Mouse (Mus musculus) embryonic facial prominence, embryonic 11.5 days (tissue): Measurements from ENCODE around the gene Ctrc. TPM values are rescaled to one million over a fixed set of nuclear protein-coding genes. Genes with fewer than 3 reads are reported as not detected.
"Not testable (repeated sequence)": the region's sequence is repeated elsewhere in the genome, so short reads cannot be mapped to it uniquely, and the experiment has no call there.

ENCODE experiments used
- ATAC-seq: fragments of 200-750 bp; cut with Nextera tagmentation; replicated peaks from 2 replicates; pipeline ENCODE4 v1.8.0; 2017; ENCODE audit warnings: low read depth; ENCODE audit not compliant: insufficient number of reproducible peaks, low FRiP score, low TSS enrichment
- DNase-seq: peaks from one replicate; pipeline ENCODE4 v3.0.0-alpha.2; 2015; ENCODE audit warnings: low spot score
- H3K27ac ChIP-seq: fragments of 300-500 bp; sonication (generic); replicated peaks from 2 replicates; pipeline ENCODE4 v1.5.1; 2014; ENCODE audit warnings: mild to moderate bottlenecking, low read depth, low read length, control low read depth
- H3K27me3 ChIP-seq: fragments of 300-500 bp; sonication (generic); 2 replicates; pipeline ENCODE4 v1.6.1; 2014; ENCODE audit warnings: mild to moderate bottlenecking, low read length, moderate library complexity, mixed read lengths; ENCODE audit not compliant: control insufficient read depth, insufficient read depth
- H3K36me3 ChIP-seq: fragments of 300-500 bp; sonication (generic); replicated peaks from 2 replicates; pipeline ENCODE4 v1.6.1; 2014; ENCODE audit warnings: low read depth, mild to moderate bottlenecking, low read length, moderate library complexity, mixed read lengths; ENCODE audit not compliant: control insufficient read depth, insufficient read depth
- H3K4me1 ChIP-seq: fragments of 300-500 bp; sonication (generic); 2 replicates; pipeline ENCODE4 v1.6.1; 2014; ENCODE audit warnings: low read length, mixed read lengths; ENCODE audit not compliant: control insufficient read depth, insufficient read depth
- H3K4me2 ChIP-seq: fragments of 300-500 bp; sonication (generic); 2 replicates; pipeline ENCODE4 v1.6.1; 2014; ENCODE audit warnings: low read depth, mild to moderate bottlenecking, control low read depth, low read length, moderate library complexity
- H3K4me3 ChIP-seq: fragments of 300-500 bp; sonication (generic); 2 replicates; pipeline ENCODE4 v1.5.1; 2014; ENCODE audit warnings: low read depth, low read length, control low read depth
- H3K9ac ChIP-seq: fragments of 300-500 bp; sonication (generic); replicated peaks from 2 replicates; pipeline ENCODE4 v1.6.1; 2014; ENCODE audit warnings: mild to moderate bottlenecking, control low read depth, low read length
- H3K9me3 ChIP-seq: fragments of 300-500 bp; sonication (generic); replicated peaks from 2 replicates; pipeline ENCODE4 v1.6.1; 2016; ENCODE audit warnings: mild to moderate bottlenecking, low read length, inconsistent platforms, mixed read lengths; ENCODE audit not compliant: control insufficient read depth
- WGBS: fragments of 180-500 bp; shearing (Covaris S2); extraction: QIAGEN DNeasy Blood & Tissue Kit; methylation state at CpG from one replicate; pipeline ENCODE4 v1.1.7; 2014; 5-methylcytosine and 5-hydroxymethylcytosine counted together
- polyA plus RNA-seq: library from polyadenylated mRNA; unstranded; fragments of >200 nt; fragmentation: Nextera tagmentation; extraction: Ambion mirVana; gene quantifications from 2 replicates; pipeline ENCODE4 v1.2.1, GENCODE M21; 2014

Ctrc gene
- polyA plus RNA-seq, 1 experiment from 2014 or later, result not detected

DNA sequence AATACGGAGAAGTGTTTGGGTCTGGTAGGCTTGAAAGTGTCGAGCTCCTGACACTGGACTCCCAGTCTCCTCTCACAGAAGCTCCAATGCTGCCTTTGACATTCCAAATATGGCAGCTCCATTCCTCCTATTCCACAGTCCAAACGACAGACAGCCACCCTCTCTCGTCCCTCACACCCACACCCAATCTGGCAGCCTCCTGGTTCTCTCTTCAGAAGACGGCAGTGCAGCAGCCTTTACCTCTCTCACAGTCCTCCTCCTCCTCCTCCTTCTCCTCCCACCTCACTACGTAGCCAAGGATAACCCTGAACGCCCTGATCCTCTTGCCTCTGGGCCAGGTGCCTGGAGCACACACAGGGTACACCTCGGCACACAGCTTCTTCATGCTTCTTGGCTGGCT lies 66.3 kb downstream of the Ctrc start:
- Histone ChIP-seq H3K4me1 (no peaks in the 10 kb centered on the region), H3K27me3 (no peaks in the 10 kb centered on the region), H3K4me3 (no peak overlapping the region), H3K4me2 (no peak overlapping the region), H3K9ac (no peak overlapping the region), H3K9me3 (no peaks in the 10 kb centered on the region), H3K36me3 (no peaks in the 10 kb centered on the region; the same call in 1 of the 2 replicates), H3K27ac (no peak overlapping the region)
- DNase-seq (no peak), ATAC-seq (no peak)
- WGBS, result 94% methylated on average over 8 of the region's 8 CpGs

DNA sequence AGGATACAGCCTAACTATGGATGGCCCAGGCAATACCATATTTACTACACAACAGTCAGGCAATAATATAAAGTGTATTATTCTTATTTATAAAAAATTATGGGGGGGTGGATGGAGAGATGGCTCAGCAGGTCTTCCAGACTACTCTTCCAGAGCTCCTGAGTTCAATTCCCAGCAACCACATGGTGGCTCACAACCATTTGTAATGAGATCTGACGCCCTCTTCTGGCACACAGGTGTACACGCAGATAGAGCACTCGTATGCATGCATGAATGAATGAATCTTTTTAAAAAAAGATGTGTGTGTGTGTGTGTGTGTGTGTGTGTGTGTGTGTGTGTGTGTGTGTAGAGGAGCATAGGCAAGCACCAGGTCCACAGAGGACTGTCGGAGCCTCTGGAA lies 73.1 kb downstream of the Ctrc start:
- H3K36me3 ChIP-seq, H3K9ac ChIP-seq, DNase-seq, H3K4me1 ChIP-seq, H3K27me3 ChIP-seq, ATAC-seq, H3K9me3 ChIP-seq, H3K4me3 ChIP-seq, H3K27ac ChIP-seq, H3K4me2 ChIP-seq: not testable (repeated sequence)
- 84% methylated on average over 4 of the region's 4 CpGs for WGBS

DNA sequence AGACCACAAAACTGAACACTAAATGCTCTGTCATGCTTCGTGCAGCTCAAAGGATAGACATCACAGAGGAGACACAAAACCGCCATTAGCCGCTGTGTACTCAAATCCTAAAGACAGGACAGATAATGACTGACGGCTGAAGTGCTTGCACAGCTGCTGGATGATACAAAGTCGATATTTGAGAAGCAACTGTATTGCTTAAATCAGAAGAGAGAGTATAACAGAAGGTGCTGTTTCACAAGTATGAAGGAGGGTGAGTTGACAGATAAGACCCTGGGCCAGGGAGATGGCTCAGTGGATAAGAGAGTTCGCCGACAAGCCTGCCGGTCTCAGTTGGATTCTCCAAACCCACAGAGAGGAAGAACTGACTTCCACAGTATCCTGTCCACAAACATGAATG lies 74.3 kb downstream of the Ctrc start:
- Histone ChIP-seq H3K4me1 (no peaks in the 10 kb centered on the region), H3K9me3 (no peaks in the 10 kb centered on the region), H3K36me3 (no peaks in the 10 kb centered on the region; the same call in none of the 2 replicates), H3K27me3 (no peaks in the 10 kb centered on the region), H3K9ac (no peak overlapping the region), H3K4me3 (no peak overlapping the region), H3K27ac (no peak overlapping the region), H3K4me2 (no peak overlapping the region)
- no peak for DNase-seq
- ATAC-seq, result no peak
- WGBS, result 89% methylated on average over 8 of the region's 8 CpGs

DNA sequence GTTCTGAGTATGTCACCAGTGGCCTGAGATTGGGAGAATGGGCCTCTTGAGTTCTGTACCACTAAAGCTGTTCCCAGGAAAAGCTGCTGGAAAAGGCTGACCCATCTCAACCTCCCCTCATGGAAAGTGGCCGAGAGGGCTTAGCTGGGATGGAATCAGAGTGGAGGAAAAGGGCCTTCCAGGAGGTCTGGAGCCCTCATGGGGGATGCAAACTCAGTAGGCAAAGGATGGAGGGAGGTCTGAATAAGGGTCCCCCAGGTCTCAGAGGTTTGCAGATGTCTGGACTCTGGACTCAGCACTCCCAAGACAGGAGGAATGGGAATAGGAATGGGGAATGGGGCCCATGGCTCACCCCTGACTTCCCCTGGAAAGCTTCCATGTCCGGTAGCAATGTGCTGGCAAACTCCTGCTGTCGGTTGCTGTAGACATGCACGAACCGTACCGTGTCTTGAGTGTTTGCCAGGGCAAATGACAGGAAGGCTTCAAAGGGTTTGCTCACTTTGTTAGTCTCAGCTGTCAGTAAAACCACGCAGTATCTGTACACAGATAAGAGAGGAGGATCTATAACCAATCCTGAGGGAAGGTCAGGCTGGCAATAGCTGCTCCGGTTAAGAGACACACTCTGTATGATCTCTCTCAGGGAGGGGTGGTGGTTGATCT lies 76.5 kb downstream of the Ctrc start:
- DNase-seq (no peak), ATAC-seq (no peak)
- Histone ChIP-seq H3K4me1 (no peaks in the 10 kb centered on the region), H3K9ac (no peak overlapping the region), H3K27ac (no peak overlapping the region), H3K27me3 (no peaks in the 10 kb centered on the region), H3K4me2 (no peak overlapping the region), H3K9me3 (no peaks in the 10 kb centered on the region), H3K36me3 (peaks cover 5% of the 10 kb centered on the region), H3K4me3 (no peak overlapping the region)
- 93% methylated on average over 8 of the region's 8 CpGs for WGBS

DNA sequence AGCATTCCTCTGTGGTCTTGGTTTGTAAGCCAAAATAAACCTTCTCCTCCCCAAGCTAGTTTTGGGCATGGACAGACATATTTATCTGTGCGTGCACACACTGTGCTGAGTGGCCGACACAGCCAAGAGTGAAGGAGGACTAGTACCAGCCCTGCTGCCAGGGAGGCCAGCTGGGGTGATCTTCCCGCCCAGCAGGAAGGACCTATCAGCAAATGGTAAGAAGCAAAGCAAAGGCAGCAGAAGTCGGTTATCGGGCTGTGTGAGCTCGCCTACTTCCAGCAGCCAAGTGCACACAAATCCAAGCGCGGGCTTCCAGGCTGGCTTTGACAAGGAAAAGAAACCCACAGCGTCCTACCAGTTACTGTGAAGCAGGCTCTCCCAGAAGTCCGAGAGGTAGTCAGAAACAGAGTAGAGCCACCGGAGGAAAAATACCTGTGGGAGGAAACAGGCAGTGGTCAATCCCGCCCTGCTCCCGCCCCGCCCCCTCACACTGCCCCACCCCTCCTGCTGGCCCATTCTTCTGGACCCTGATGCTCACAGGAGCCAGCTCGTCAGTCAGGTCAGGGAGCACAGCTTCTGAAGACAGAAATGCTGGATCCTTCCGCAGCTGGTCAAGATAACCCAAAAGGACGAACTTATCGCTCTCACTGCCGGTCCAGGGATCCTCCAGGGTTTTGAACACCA lies 78.7 kb downstream of the Ctrc start:
- no peak overlapping the region for H3K9ac ChIP-seq
- no peak overlapping the region for H3K4me3 ChIP-seq
- no peak overlapping the region for H3K4me2 ChIP-seq
- H3K36me3 ChIP-seq, result peaks cover 16% of the 10 kb centered on the region
- no peaks in the 10 kb centered on the region for H3K27me3 ChIP-seq
- H3K4me1 ChIP-seq, result no peaks in the 10 kb centered on the region
- H3K27ac ChIP-seq, result no peak overlapping the region
- DNase-seq, result no peak
- no peak for ATAC-seq
- 73% methylated on average over 19 of the region's 19 CpGs for WGBS
- no peaks in the 10 kb centered on the region for H3K9me3 ChIP-seq

DNA sequence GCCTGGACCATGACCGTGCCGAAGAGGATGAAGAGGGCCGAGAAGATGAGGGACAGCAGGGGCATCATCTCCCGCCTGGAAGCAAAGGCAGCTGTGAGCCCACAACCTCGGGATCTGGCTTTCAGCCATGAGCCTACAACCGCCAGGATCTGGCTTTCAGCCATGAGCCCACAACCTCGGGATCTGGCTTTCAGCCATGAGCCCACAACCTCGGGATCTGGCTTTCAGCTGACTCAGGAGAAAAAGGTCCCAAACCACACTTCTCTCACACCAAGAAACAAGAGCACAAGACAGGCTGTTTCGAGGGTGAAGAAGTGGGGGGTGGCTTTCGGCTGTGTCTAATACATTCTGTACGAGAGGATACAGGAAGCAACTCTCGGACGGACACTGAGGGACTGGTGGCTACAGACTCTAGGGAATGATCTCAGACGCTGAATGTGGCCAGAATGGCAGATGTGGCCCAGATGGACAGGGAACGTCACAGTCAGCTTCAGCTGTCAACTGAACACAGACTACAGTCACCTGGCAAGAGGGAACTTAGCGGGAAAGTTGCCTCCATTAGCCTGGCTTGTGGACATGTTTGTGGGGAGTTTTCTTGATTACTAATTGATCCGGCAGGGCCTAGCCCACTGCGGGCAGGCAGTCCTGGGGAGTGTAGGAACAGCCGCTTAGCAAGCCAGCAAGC lies 79.3 kb downstream of the Ctrc start:
- no peak overlapping the region for H3K9ac ChIP-seq
- H3K27ac ChIP-seq, result no peak overlapping the region
- no peak overlapping the region for H3K4me3 ChIP-seq
- 86% methylated on average over 19 of the region's 19 CpGs for WGBS
- H3K4me2 ChIP-seq, result no peak overlapping the region
- H3K27me3 ChIP-seq, result no peaks in the 10 kb centered on the region
- peaks cover 16% of the 10 kb centered on the region for H3K36me3 ChIP-seq
- DNase-seq, result no peak
- no peaks in the 10 kb centered on the region for H3K9me3 ChIP-seq
- no peak for ATAC-seq
- H3K4me1 ChIP-seq, result no peaks in the 10 kb centered on the region

DNA sequence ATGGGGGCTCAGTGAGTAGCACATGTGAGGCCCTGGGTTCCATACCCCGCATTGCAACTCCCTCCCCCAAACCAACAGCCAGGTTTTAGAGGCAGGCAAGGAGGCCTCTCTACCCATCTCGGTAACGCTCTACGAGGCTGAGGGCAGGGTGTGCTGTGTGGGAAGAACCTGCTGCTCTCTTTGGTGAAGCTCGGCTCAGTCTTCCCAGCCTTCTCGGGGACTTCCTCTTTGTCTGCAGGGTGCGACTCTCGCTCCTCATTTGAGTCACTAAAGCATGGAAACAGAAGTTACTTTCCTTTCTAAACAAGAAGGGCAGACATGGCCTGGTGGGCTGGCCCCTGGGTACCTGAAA lies 79.9 kb downstream of the Ctrc start:
- 94% methylated on average over 8 of the region's 8 CpGs for WGBS
- peaks cover 16% of the 10 kb centered on the region for H3K36me3 ChIP-seq

DNA sequence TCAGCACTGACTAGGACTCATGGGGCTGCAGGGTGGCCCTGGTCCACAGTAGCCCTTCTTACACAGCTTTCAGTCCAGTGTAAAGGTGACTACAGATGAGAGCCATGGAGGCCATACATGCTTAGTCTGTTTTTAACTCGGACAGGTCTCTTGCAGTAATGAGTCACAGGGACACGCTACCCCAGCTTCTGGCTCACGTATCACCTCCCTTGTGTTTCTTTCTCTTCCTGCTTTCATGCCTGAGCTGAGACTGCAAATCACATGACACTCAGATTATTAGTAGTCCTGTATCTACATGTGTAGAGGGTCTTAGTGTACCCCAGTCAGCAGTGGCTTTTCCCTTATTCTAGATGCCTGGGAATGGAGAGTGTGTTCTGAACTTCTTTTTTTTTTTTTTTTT lies 81.2 kb downstream of the Ctrc start:
- Histone ChIP-seq H3K27me3 (no peaks in the 10 kb centered on the region), H3K36me3 (peaks cover 16% of the 10 kb centered on the region), H3K27ac (no peak overlapping the region), H3K4me3 (no peak overlapping the region), H3K9me3 (no peaks in the 10 kb centered on the region), H3K4me1 (no peaks in the 10 kb centered on the region), H3K4me2 (no peak overlapping the region), H3K9ac (no peak overlapping the region)
- 95% methylated on average over 3 of the region's 3 CpGs for WGBS
- DNase-seq (no peak), ATAC-seq (no peak)

More for the DNA sequence above, 79.9 kb downstream of the Ctrc start:
- H3K27me3 ChIP-seq, result no peaks in the 10 kb centered on the region
- no peak overlapping the region for H3K4me3 ChIP-seq
- no peaks in the 10 kb centered on the region for H3K9me3 ChIP-seq
- H3K27ac ChIP-seq, result no peak overlapping the region
- no peaks in the 10 kb centered on the region for H3K4me1 ChIP-seq
- H3K4me2 ChIP-seq, result no peak overlapping the region
- no peak overlapping the region for H3K9ac ChIP-seq
- DNase-seq (no peak), ATAC-seq (no peak)
